Mouse (Mus musculus): Measurements from ENCODE around the gene Cox7a1. TPM values are rescaled to one million over a fixed set of nuclear protein-coding genes. Genes with fewer than 3 reads are reported as not detected.
"Not testable (repeated sequence)": the region's sequence is repeated elsewhere in the genome, so short reads cannot be mapped to it uniquely, and the experiment has no call there.

Gene Cox7a1
- 0.91 and 1.6 TPM in 2 replicates for total RNA-seq (2015)
- total RNA-seq (2017) = 0.94 and 2.4 TPM in 2 replicates

DNA sequence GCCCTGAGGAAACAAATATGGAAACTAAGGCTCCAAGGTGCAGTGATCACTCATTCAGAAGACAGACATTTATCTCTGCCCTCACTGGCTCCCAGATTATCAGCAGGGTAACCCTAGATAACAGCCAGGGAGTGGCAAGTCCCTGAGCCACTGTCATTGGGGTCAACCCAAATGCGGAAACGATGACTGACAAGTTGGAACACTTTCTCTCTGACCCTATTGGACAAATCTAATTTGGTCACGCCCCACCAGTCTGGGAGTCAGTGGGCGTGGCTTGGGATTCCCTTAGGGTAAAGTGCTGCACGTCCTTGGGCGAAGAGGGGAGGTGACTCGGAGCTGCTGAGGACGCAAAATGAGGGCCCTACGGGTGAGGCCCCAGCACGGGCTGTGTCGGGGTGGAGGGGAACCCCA lies at the start of gene Cox7a1:
Gene Cox7a1, plus strand, starts transcription at position 266 of the 411 bp plus-strand sequence.
- ATAC-seq (ENCODE audit: poor library complexity, severe bottlenecking) = peak; percentile 96

DNA sequence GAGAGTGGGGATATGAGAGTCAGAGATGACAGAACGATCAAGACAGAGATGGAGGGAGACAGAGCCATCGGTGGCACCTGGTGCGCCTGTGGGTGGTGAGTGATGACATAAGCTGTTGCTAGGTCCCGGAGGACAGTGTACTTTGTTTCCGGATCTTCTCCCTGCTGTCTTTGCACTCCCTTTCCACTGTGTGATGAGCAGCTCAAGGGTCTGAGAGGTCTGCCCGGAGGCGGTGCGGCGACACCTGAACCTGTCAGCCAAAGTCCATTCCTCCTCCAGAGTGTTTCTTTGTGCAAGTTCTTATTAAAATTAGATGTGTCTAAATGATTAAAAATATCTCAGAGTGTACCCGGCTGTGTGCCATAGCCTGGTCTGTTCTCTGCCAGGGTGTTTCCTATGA lies 47.1 kb upstream of the Cox7a1 start:
- no peak for ATAC-seq (ENCODE audit: poor library complexity, severe bottlenecking)

DNA sequence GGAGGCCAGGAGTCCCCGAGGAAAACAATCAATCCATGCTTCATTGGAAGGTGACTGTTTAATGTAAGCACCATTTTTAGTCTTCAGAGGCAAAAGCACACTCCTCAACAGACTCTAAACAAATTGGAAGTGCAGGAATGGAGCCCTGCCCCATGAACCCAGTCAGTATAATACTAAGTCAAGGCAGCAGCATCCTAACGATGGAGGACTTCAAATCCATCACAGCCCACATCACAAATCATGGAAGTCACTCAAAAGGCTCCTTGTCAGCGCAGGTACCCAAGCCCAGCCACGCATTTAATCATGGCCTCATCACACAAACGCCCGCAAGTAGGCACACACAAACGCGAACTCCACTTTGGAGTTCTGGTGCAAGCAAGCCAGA lies 40.8 kb upstream of the Cox7a1 start:
- no peak for ATAC-seq (ENCODE audit: poor library complexity, severe bottlenecking)

DNA sequence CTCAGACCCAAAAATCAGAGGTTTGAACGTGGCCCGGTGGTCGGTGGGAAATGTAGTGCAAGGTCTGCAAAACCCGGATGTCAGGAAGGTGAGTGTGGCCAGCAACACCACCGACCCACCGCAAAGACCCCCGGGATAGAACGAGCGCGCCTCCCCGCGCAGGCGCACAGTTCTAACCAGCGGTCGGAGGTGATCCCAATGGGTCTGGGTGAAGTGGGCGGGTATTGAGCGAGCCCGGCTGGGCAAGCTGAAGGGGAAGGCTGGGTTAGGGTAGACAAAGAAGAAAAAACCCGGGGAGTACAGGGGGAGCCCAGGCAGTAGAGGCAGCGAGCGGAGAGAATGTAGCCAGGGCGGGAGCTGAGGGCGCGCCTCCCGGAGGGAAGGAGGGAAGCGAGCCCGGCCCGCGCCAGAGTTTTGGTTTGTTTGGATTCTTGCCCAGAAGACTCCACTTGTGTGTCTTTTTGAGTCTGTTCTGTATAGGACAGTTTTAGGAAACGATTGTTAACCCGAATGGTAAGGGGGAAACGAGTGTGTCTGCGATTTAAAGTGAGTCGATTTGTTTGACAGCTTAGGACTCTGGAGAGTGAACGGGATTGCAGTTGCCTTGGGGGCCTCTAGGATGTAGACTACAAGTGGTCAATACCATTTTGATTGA lies 40.3 kb upstream of the Cox7a1 start:
- no peak for ATAC-seq (ENCODE audit: poor library complexity, severe bottlenecking)

DNA sequence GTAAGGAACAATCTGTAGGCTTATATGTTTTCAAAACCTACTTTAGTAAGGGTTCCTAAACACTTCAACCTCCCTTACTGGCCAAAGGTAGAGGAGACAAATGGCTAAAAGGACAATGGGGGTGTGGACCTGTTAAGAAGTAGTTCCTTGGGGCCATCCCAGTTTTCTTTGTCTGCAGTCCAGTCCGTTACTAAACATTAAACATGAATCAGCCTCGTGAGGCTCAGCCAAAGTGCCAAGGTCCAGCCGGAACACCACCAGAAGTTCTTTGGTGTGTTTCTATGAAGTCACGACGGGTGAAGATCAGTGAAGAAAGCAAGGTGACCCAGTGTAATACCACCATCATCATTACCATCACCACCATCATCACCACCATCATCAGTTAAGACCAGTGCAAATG lies 36.9 kb upstream of the Cox7a1 start:
- no peak for ATAC-seq (ENCODE audit: poor library complexity, severe bottlenecking)

DNA sequence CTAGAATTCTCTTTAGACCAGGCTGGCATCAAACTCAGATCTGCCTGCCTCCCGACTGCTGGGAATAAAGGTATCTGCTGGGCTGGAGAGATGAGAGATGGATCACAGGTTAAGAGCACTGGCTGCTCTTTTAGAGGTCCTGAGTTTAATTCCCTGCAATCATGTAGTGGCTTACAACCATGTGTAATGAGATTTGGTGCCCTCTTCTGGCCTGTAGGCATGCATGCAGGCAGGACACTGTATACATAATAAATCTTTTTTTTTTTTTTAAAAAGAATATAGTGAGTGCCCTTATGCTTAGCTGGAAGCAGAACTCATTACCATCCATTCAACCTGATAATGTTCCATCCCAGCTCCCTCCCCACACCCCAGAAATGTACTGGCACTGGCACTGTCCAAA lies 29.9 kb upstream of the Cox7a1 start:
- no peak for ATAC-seq (ENCODE audit: poor library complexity, severe bottlenecking)

DNA sequence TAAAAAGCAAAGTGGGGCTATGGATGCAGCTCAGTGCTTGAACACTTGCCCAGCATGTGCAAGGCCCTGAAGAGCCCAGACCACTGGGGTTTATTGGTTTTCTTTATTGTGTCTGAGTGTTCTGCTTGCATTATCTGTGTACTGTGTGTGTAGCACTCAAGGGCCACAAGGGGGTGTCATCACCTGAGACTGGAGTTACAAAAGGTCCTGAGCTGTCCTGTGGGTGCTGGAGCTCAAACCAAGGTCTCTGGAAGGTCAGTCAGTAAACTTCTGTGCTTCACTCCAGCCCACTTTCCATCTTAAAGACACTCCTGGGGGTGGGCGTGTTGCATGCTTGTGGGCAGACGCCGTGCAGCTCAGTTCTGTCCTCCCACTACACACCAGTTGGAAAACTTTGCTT lies 28.4 kb upstream of the Cox7a1 start:
- ATAC-seq (ENCODE audit: poor library complexity, severe bottlenecking) = no peak

DNA sequence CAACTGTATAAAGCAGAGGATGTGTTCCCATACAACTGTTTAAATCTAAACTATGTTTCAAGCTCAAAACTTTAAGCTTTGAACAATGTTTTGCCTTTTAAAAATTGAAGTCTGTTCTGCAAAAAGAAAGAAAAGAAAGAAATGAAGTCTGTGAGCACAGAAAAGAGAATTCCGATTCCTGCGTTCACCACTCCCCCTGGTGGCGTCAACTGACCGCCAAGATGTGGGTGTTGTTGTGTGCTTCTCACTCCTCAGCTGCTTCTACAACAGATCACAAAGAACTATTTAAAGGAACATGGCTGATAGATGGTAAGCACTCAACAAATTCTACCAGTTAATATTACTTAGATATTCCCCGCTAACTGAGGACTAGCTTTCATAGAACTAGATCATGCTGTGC lies 20.8 kb upstream of the Cox7a1 start:
- ATAC-seq (ENCODE audit: poor library complexity, severe bottlenecking) = no peak

DNA sequence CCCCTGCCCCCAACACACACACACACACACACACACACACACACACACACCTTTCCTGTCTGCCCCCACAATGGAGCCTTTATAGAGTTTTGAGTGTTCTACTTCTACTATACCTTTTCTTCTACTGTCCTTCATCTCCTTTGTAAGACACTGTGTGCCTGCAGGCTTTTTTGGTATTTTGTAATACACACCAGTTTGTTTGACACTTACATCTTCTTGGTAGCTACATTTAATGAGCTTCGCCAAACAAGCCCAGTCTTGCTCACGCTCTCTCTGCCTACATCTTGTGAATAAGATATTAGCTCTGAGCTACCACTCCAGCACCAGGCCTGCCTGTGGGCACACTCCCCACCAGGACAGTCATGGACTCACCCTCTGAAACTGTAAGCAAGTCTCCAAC lies 19.2 kb upstream of the Cox7a1 start:
- ATAC-seq (ENCODE audit: poor library complexity, severe bottlenecking) = no peak

DNA sequence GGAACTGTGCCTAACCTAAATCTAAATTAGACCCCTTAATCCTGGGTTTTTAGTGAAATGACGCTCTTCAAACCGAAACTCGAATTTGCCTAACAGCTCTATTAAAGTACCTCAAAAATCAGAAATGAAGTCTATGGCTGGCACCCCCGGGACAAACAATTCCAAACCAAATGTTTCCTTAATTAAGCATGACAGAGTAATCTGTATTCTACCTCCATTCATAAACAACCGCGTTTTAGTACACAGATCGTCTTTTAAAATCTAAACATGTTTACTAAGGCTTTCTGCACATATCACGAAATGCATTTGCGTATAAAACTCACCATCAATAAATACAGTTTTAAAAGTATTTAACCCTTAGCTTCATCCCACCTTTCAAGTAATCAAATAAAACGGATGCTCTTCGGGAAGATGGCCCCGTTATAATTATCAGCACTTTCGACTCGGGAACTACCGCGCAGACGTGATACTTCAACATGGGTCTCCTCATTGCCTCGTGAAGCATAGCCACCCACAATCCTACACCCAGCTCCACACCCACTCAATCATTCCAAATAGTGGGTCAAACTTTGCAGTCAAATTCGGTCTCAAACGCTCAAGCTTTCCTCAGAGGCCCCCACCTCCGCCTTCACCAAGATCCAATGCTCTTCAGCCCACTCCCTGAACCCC lies 14.9 kb upstream of the Cox7a1 start:
- peak; percentile 16 for ATAC-seq (ENCODE audit: poor library complexity, severe bottlenecking)

DNA sequence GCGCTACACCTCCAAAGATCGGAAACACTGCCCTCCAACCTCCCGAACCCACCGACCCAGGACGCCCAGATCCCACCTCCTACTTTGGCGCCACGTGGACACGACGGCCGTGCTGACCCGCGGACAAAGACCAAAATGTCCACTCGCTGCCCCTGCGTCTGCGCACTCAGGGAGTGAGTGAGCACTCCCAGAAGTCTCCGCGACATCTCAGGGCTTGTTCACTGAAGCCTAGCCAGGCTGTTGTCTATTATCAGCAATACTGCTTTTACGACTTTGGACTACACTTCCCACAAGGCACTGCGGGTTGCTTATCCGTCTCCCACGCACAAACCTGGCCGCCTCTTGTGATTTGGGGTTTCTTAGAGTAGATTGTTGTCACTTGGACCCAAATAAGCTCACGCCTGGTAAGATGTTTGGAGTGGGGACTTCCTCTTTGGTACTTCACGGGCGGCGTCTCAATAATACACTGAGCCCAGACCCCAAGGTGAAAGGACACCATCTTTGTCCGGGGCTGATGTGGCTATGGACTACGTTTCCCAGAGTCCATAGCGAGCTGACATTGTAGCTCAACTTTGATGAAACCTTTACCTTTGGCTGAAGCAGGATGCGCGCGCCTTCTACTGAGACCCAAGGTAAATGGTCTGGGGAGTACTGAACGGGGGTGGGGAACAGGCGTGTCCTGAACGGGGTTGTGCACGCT lies 14.2 kb upstream of the Cox7a1 start, which contains the start of gene Zfp146:
Gene Zfp146, minus strand, starts transcription at position 168 of the 700 bp plus-strand sequence.
- ATAC-seq (ENCODE audit: poor library complexity, severe bottlenecking) = peak; percentile 98

DNA sequence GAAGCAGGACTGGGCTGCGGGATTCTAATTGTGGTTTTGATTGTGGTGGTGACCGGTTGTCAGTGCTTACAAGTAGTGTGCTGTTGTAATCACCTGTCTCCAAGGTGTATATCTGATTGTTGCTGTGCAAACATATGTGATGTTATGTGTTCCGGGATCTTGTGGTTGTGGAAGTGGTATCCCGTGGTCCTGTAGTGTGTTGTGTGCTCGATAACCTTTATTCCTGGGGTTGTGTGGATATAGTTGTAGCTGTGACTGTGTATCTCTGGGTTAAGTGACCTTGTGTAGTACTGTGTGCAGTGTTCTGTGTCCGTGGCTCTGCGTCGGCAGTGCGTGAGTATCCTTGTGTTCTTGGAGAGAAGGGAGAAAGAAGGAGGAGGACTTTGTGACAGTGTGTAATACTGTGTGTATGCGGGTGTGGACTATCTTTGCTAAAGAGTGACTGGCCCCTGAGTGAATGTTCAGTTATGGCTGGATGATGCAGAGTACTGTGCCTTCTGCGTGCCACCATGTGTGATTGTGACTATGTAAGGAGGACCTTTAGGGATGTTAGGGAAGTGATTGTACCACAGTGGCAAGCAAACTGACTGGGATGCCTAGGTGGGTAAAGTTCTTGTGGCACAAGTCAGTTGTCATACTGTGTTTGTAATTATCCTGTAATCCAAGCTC lies 13.5 kb upstream of the Cox7a1 start:
- no peak for ATAC-seq (ENCODE audit: poor library complexity, severe bottlenecking)

DNA sequence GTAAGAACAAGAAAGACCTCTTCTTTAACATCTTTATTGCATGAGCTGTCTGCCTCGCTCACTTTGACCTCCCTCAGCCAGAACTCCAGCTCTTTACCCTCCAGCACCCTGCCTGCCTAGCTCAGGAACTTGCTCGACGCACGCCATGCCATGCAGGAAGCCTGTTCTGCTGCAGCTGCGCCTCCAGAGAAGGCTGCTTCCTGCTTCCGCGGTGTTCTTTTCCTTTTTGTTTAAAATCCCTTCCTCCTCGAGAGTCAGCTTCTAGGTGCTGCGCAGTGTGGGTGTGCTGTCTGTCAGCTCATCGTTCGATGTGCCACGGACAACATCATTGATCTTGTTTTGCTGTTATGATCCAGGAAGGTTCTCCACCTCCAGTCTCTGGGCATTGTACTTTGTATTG lies 7.5 kb upstream of the Cox7a1 start:
- ATAC-seq (ENCODE audit: poor library complexity, severe bottlenecking) = no peak

DNA sequence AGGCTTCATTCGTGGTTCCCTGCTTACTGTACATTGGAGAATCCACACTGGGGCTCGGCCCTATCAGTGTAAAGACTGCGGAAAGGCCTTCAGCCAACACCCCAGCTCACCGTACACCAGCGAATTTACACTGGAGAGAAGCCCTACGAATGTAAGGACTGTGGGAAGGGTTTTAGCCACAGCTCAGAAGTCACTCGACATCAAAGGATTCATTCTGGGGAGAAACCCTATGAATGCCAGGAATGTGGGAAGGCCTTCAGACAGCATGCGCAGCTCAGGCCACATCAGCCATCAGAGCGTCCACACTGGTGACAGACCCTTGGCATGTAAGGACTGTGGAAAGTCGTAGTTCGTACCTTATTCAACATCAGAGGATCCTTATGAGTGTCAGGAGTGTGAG lies 5.7 kb upstream of the Cox7a1 start:
- ATAC-seq (ENCODE audit: poor library complexity, severe bottlenecking) = no peak

DNA sequence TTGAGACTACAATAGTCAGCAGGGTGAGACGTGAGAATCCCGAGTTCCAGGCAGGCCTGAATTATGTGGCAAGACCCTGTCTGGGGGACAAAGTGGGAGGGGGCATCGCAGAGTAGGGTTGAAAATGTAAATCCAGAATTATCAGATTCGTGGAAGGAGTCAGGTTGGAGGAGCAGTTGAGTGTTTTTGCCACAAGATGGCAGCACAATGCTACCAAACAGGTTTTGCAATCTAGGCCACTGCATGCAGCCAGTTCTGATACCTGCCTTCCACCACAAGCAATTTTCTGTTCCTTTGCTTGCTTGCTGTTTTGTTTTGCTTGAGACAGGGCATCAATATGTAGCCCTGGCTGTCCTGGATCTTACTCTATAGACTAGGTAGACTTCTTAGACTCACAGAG lies 2.6 kb upstream of the Cox7a1 start:
- peak; percentile 76 for ATAC-seq (ENCODE audit: poor library complexity, severe bottlenecking)

DNA sequence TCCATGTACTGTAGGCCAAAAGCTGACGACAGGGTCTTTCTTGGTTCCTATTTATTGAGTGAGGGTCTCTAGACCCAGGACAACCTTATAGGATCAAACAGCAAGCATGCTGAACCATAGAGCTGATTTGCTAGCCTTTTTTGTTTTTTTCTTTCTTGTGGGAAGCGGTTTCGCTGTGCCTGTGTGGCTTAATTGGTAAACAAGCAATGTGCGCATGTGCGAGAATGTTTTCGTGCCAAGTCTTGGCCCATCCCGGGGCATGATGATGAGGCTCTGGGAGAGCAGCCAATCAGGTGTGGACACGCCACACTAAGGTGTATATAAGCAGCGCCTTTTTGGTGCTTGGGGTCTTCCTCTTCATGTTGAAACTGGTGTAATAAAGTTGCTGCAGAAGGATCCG lies 2.0 kb upstream of the Cox7a1 start:
- ATAC-seq (ENCODE audit: poor library complexity, severe bottlenecking) = not testable (repeated sequence)

DNA sequence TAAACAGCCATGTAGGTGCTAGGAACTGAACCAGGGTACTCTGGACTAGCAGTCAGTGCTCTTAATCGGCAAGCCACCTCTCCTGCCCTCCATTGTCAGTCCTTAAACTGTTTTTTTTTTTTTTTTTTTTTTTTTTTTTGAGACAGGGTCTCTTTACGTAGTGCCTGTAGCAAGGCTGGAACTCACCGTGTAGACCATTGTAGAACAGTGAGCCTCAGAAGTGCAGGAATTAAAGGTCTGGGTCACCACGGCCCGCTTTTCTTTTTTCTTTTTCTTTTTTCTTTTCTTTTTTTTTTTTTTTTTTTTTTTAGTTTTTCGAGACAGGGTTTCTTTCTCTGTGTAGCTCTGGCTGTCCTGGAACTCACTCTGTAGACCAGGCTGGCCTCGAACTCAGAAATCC lies 755 bp upstream of the Cox7a1 start:
- not testable (repeated sequence) for ATAC-seq (ENCODE audit: poor library complexity, severe bottlenecking)

DNA sequence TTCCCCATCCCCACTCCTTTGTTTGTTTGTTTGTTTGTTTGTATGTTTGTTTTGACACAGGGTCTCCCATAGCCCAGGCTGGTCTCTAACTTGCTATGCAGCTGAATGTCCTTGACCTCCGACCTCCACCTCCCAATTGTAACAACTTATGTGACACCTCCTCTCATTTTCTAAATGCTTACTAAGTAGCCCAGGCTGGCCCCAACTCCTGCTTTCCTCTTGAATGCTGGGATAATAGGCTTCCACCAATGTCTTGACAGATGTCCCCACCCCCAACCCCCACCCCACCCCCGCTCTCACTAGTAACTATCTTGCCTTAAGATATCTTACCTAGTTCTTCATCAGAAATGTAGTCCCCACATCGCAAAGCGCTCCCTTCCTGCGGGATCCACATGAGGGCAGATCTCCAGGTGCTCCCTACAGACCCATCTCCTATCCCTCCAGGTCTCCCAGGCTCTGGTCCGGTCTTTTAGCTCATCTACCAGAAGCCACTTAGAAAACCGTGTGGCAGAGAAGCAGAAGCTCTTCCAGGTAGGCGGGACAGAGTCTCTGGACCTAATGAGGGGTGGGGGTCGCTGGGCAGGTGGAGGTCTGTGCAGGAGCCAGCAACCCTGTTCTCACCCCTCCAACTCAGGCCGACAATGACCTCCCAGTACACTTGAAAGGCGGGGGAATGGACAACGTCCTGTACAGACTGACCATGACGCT lies 851 bp downstream of the Cox7a1 start:
- no peak for ATAC-seq (ENCODE audit: poor library complexity, severe bottlenecking)

DNA sequence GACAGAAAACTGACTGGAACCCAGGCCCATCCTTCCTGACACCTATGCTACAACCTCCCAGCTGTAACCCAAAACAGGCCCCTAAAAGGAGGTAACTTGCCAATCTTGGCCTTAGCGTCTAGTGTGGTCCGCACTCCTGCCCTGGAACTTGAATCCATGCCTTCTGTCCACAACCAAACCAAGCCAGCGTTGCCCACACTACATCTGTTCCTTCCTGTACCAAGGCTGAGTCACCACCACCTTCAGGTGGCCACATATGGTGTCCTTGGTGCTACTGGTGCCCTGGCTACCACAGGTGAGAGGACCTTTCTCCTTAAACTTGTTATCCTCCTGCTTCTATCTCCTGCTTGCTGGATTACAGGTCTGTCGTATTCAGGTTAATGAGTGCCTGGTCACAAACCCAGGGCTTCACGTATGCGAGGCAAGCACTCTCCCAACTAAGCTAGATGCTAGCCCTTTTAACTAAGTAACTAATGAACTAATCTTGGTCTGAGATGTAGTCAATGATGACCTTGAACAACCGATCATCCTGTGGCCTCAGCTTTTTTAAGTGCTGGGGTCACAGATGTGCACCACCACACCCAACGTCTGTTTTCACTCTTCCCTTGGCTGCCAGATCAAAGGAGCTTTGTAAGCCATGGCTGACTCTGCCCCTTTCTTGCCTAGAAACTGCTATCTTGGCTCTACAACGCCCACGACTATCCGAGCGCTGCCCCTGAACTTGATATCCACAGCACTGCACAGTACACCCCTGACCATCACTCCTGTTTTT lies 4.6 kb downstream of the Cox7a1 start:
- ATAC-seq (ENCODE audit: poor library complexity, severe bottlenecking) = no peak

DNA sequence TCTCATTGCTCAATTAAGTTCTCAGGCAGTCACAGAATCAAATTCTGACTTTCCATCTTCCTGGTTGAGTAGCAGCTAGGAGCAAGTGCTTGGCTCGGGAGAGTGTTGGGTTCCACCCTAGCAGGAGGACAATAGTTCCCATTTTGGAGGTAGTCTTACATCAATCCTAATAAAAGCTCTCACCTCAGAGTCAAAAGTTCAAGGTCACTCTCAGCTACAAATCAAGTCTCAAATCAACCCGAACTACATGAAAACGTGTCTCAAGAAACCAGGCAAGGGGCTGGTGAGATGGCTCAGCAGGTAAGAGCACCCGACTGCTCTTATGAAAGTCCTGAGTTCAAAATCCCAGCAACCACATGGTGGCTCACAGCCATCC lies 5.2 kb downstream of the Cox7a1 start:
- ATAC-seq (ENCODE audit: poor library complexity, severe bottlenecking) = no peak
